Mouse (Mus musculus): ENCODE data around the gene Lpgat1.

Lpgat1 gene

GRCm38 (mm10) chr1:191736425-191736824 lies 18.8 kb downstream of the Lpgat1 start:
- in situ Hi-C loops (cut with MboI, MseI) = no loop called here

DNA sequence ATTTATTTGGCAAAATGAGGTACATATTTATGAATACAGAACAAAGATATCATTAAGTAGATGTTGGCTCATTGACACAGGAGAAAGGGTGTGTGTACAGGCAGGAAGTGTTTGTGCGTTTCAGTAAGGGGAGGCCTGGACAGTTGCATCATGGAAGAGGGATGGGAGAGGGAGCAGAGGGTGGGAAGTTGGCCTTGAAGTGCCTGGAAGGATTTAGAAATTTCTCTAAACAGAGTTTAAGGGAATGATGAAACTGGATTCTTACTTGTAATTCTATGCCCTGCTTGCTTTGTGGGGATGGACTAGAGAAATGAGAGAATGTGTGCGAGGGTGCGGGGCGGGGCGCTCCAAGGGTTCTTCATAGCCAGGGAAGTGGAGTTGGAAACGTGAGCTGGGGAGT lies 20.2 kb downstream of the Lpgat1 start:
- in situ Hi-C loops (cut with MboI, MseI) = no loop called here

- in situ Hi-C loops (cut with MboI, MseI) = no loop called here
Observed at GRCm38 (mm10) chr1:191738726-191739125, 21.1 kb downstream of the Lpgat1 start.

GRCm38 (mm10) chr1:191740587-191741361 lies 23.1 kb downstream of the Lpgat1 start:
- in situ Hi-C loops (cut with MboI, MseI) = no loop called here

- in situ Hi-C loops (cut with MboI, MseI) = no loop called here
Observed at GRCm38 (mm10) chr1:191741635-191742034, 24.0 kb downstream of the Lpgat1 start.

- in situ Hi-C loops (cut with MboI, MseI) = no loop called here
Observed at GRCm38 (mm10) chr1:191748431-191748830, 30.8 kb downstream of the Lpgat1 start.

GRCm38 (mm10) chr1:191756520-191757199 lies 39.0 kb downstream of the Lpgat1 start:
- in situ Hi-C loops (cut with MboI, MseI) = no loop called here

DNA sequence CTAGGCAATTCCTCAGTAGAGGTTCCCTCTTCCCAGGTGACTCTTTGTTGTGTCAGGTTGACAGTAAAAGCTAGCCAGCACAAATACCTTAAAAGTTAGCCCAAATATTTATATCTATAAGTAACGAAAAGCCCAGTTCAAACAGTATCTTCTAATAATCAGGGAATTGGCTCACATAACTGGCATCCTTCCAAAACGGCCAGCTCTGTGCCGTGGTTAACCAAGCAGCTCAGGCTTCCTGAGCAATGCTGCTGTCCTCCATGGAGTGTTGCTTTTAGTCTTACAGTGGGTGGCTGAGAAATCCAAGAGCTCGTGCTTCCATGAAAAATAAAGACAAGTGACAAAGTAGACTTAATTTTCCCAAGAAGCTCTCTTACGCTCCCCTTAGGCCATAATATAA lies 56.5 kb downstream of the Lpgat1 start:
- in situ Hi-C loops (cut with MboI, MseI) = no loop called here

DNA sequence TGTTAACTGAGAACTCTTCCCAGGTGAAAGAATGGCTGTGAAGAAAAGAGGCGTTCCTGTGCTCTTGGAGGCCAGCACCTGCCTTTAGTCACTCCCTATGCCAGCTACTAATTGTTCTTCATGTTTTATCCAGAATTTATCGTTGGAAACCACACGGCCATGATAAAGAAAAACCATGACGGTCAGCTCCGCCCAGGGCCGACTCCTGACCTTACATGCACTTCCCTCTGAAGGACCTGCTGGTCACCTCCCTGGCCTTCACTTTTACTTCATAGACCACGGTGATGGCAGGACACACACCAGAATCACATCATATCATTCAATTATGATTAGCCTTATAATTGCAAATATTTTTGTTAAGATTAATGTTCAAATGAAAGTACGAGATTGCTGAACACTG lies 57.5 kb downstream of the Lpgat1 start:
- in situ Hi-C loops (cut with MboI, MseI) = no loop called here

DNA sequence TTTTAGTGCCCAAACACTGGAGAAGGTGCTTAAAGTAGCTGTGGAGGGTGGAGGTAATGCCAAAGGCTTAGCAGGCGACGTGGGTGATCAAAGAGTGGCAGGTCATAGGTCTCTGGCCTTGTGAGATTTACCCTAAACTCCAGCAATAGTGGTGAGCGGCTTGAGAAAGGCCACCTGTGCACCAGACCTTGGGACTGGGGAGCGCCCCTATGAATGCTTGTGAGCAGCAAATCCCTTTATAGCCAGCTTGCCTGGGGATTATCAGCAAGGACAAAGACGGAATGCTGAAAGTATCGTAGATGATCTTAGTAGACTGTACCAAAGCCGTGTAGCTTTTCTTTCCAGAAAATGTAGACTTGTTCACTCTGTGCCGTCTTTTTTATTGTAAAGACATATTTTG lies 59.9 kb downstream of the Lpgat1 start:
- in situ Hi-C loops (cut with MboI, MseI) = no loop called here

- in situ Hi-C loops (cut with MboI, MseI) = no loop called here
Observed at GRCm38 (mm10) chr1:191780470-191780869, 62.8 kb downstream of the Lpgat1 start.

- in situ Hi-C loops (cut with MboI, MseI) = no loop called here
Observed at GRCm38 (mm10) chr1:191785108-191785507, 67.5 kb downstream of the Lpgat1 start.

- in situ Hi-C loops (cut with MboI, MseI) = no loop called here
Observed at GRCm38 (mm10) chr1:191786255-191786654, 68.6 kb downstream of the Lpgat1 start.

DNA sequence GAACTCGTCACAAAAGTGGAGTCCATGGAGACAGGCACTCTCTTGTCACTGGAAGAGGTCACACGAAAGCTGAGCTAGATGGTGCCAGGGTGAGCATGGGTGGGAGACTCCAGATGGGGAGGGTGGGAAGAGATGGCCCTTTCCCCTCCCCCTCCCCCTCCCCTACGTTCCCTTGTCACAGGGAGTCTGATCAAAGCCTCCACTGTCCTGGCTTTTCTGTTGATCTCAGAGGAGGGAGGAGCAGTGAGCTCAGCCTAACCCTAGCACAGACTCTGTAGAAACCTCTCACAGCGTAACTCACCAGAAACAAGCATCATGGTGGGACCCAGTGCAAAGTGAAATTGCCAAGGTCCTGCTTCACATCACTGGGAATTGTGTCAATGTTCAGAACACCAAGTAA lies 69.7 kb downstream of the Lpgat1 start:
- in situ Hi-C loops (cut with MboI, MseI) = no loop called here

GRCm38 (mm10) chr1:191792991-191793390 lies 75.4 kb downstream of the Lpgat1 start:
- in situ Hi-C loops (cut with MboI, MseI) = no loop called here

GRCm38 (mm10) chr1:191793888-191794532 lies 76.4 kb downstream of the Lpgat1 start:
- in situ Hi-C loops (cut with MboI, MseI) = no loop called here

DNA sequence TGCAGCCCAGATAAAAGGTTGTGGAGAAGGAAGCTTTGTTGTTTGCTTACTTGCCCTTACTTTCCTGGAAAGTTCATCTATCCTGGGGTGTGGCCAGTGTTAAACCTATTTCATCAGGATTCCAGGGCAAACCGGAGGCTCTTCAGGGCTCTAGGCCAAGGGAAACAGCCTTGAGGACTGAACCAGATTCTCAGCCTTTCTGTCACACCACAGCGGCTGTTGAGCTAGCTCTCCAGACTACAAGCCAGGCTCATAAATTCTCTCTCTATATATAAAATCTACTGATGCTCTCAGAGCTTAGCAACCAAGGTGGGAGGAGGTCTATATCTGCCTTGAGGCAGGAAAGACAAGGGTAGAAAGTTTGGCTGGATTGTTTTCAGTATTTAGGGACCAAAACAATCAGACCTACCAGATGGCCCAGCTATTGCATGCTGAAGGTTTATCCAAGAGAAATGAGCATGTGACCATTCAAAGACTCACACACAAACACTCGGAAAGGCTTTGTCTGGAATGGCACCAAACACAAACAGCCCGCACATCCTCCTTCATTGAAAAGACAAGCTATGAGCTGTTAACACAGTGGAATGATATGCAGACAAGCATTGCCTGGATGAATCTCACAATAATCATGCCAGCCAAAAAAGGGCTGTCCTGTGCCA lies 78.7 kb downstream of the Lpgat1 start:
- in situ Hi-C loops (cut with MboI, MseI) = no loop called here

GRCm38 (mm10) chr1:191802093-191802819 lies 84.6 kb downstream of the Lpgat1 start:
- in situ Hi-C loops (cut with MboI, MseI) = no loop called here

DNA sequence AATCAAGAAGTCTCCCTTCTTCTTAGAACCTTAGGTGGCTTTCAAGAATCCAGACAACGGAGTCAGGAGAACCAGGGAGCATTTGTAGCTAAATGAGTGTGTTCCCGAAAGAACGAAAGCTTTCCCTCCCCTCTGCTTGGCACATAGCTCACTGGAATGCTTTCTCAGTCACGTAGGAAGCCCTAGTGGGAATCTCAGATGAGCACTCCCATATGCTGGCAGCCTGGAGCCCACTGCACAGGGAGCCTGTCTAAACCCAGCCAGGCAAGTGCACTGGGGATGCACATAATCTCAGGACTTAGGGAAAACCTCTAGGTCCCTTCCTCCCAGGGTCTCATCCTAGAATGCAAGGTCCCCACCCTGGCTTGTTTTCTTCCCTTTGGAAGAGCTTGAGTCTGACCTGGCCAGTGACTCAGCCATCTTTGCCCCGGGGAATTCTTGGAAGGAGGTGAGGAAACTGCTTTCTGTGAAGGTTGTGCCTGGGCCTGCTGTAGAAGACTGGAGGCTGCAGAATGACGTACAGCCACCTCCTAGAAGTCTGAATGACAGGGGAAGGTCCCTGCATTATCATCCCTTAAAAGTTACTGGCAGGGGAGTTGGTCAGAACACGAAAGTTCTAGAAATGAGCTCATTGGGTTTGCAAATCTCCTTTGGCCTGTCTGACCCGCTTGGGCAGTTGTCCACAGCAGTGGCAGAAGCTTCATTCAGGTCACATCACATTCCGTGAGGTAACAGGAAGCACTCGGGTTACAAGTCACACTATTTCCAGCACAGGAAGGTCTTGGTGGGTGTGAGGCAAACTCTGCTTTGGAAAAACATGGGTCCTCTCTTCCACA lies 85.4 kb downstream of the Lpgat1 start:
- in situ Hi-C loops (cut with MboI, MseI) = no loop called here

- in situ Hi-C loops (cut with MboI, MseI) = no loop called here
Observed at GRCm38 (mm10) chr1:191804747-191805146, 87.1 kb downstream of the Lpgat1 start.

GRCm38 (mm10) chr1:191805788-191806187 lies 88.2 kb downstream of the Lpgat1 start:
- in situ Hi-C loops (cut with MboI, MseI) = no loop called here

Data from T-helper 1 cell (primary cell).